Mouse (Mus musculus): Measurements from ENCODE around the gene Smagp.

- no peak for TF ChIP-seq CTCF (IDR thresholded peaks at IDR 0.05; ENCODE audit: low read depth)
- no peak; the same call in 1 of the 2 replicates for TF ChIP-seq EP300 (IDR thresholded peaks at IDR 0.05; ENCODE audit: low read depth)
These were observed 21.5 kb downstream of the Smagp start, which contains the start of gene Dazap2 for GRCm38 (mm10) chr15:100614996-100615824.

Data from heart, postnatal 0 days (tissue).